Mouse (Mus musculus) intestine, embryonic 14.5 days (tissue): ENCODE data around the gene Lcn2. TPM values are rescaled to one million over a fixed set of nuclear protein-coding genes. Genes with fewer than 3 reads are reported as not detected.

ENCODE experiments used
- ATAC-seq: fragments of 200-750 bp; cut with Nextera tagmentation; replicated peaks from 2 replicates; pipeline ENCODE4 v1.8.0; 2017; ENCODE audit warnings: low read depth, moderate number of reproducible peaks, moderate TSS enrichment, moderate library complexity; ENCODE audit not compliant: low FRiP score, low TSS enrichment
- DNase-seq: peaks from one replicate; pipeline ENCODE4 v3.0.0-alpha.2; 2018; ENCODE audit warnings: low spot score
- H3K27ac ChIP-seq: fragments of 300-500 bp; sonication (generic); 2 replicates; pipeline ENCODE4 v1.5.1; 2014; ENCODE audit warnings: low read depth, mild to moderate bottlenecking, control low read depth
- H3K27me3 ChIP-seq: fragments of 300-500 bp; sonication (generic); replicated peaks from 2 replicates; pipeline ENCODE4 v1.6.1; 2014; ENCODE audit warnings: low read length, control low read depth; ENCODE audit not compliant: control insufficient read depth, insufficient read depth
- H3K36me3 ChIP-seq: fragments of 300-500 bp; sonication (generic); 2 replicates; pipeline ENCODE4 v1.6.1; 2014; ENCODE audit warnings: low read length, control low read depth; ENCODE audit not compliant: control insufficient read depth, insufficient read depth
- H3K4me1 ChIP-seq: fragments of 300-500 bp; sonication (generic); replicated peaks from 2 replicates; pipeline ENCODE4 v1.6.1; 2014; ENCODE audit warnings: low read length, control low read depth, mixed read lengths; ENCODE audit not compliant: control insufficient read depth, insufficient read depth
- H3K4me2 ChIP-seq: fragments of 300-500 bp; sonication (generic); 2 replicates; pipeline ENCODE4 v1.6.1; 2014; ENCODE audit warnings: low read length
- H3K4me3 ChIP-seq: fragments of 300-500 bp; sonication (generic); 2 replicates; pipeline ENCODE4 v1.5.1; 2014; ENCODE audit warnings: low read depth, low read length, control low read depth, mixed read lengths
- H3K9ac ChIP-seq: fragments of 300-500 bp; sonication (generic); 2 replicates; pipeline ENCODE4 v1.6.1; 2014; ENCODE audit warnings: mild to moderate bottlenecking, low read length
- H3K9me3 ChIP-seq: fragments of 300-500 bp; sonication (generic); 2 replicates; pipeline ENCODE4 v1.6.1; 2016; ENCODE audit warnings: low read length, control low read depth; ENCODE audit not compliant: control insufficient read depth
- WGBS: fragments of 180-500 bp; shearing (Covaris S2); extraction: QIAGEN DNeasy Blood & Tissue Kit; methylation state at CpG from one replicate; pipeline ENCODE4 v1.1.7; 2014; 5-methylcytosine and 5-hydroxymethylcytosine counted together
- polyA plus RNA-seq: library from polyadenylated mRNA; unstranded; fragments of >200 nt; fragmentation: Nextera tagmentation; extraction: Ambion mirVana; gene quantifications from 2 replicates; pipeline ENCODE4 v1.2.1, GENCODE M21; 2014

Gene Lcn2
- polyA plus RNA-seq, 1 experiment from 2014 or later: 0.93 TPM

- H3K9ac ChIP-seq: no peak overlapping the region
- ATAC-seq: no peak
- H3K4me1 ChIP-seq: peaks cover 10% of the 10 kb centered on the region
- WGBS: 52% methylated on average over 8 of the region's 8 CpGs
- no peak overlapping the region for H3K27ac ChIP-seq
- DNase-seq: no peak
- H3K4me2 ChIP-seq: no peak overlapping the region
- H3K4me3 ChIP-seq: no peak overlapping the region
- H3K9me3 ChIP-seq: no peaks in the 10 kb centered on the region
- no peaks in the 10 kb centered on the region for H3K27me3 ChIP-seq
- no peaks in the 10 kb centered on the region for H3K36me3 ChIP-seq
Measured at GRCm38 (mm10) chr2:32349625-32350255, 38.3 kb downstream of the Lcn2 start.

GRCm38 (mm10) chr2:32348311-32348710, 39.7 kb downstream of the Lcn2 start:
- ATAC-seq: no peak
- no peak overlapping the region for H3K4me3 ChIP-seq
- H3K27ac ChIP-seq: no peak overlapping the region
- WGBS: 81% methylated on average over 11 of the region's 11 CpGs
- no peaks in the 10 kb centered on the region for H3K9me3 ChIP-seq
- H3K4me2 ChIP-seq: no peak overlapping the region
- no peaks in the 10 kb centered on the region for H3K36me3 ChIP-seq
- no peak for DNase-seq
- no peak overlapping the region for H3K9ac ChIP-seq
- no peaks in the 10 kb centered on the region for H3K27me3 ChIP-seq
- H3K4me1 ChIP-seq: peaks cover 10% of the 10 kb centered on the region

- no peak overlapping the region for H3K27ac ChIP-seq
- H3K4me3 ChIP-seq: no peak overlapping the region
- DNase-seq (no peak), ATAC-seq (no peak)
- WGBS: 72% methylated on average over 6 of the region's 6 CpGs
- H3K9ac ChIP-seq: no peak overlapping the region
- H3K9me3 ChIP-seq: no peaks in the 10 kb centered on the region
- no peaks in the 10 kb centered on the region for H3K36me3 ChIP-seq
- no peak overlapping the region for H3K4me2 ChIP-seq
- H3K27me3 ChIP-seq: no peaks in the 10 kb centered on the region
- peaks cover 9% of the 10 kb centered on the region for H3K4me1 ChIP-seq
Measured at GRCm38 (mm10) chr2:32347019-32347418, 41.0 kb downstream of the Lcn2 start.

DNA sequence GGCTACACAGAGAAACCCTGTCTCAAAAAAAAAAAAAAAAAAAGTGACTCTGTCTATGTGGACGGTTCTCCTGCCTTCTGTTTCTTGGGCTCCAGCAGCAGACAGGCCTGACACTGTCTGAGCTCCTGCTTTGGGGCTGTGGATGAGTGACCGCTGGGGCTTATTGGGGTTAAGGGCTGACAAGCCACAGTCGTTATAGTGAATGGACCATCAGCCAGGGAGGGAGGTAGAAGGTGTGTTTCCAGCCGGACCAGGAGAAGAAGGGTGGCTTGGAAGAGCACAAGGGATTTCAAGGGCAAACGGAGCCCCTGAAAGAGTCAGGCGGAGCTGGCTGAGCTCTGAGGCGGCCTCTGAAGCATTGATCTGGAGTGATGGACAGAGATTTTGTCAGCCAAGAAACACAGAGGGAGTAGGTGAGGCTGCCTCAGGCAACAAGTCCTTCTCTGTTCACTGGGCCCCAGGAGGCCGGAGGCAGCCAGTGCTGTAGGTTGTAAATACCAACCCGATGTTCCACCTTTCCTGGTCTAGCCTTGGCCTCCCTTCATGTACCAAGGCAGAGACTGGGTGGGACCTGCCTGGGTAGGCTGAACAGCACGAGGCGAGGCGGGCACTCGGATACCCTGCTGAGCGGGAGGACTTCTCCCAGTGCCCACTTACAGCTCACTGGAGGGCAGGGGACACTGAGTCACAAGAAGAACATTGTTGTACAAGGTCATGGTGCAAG, 43.3 kb downstream of the Lcn2 start:
- H3K27ac ChIP-seq: no peak overlapping the region

GRCm38 (mm10) chr2:32344056-32344455, 44.0 kb downstream of the Lcn2 start:
- peaks cover 6% of the 10 kb centered on the region for H3K36me3 ChIP-seq
- H3K27ac ChIP-seq: no peak overlapping the region
- no peak overlapping the region for H3K9ac ChIP-seq
- H3K4me1 ChIP-seq: no peaks in the 10 kb centered on the region
- H3K27me3 ChIP-seq: no peaks in the 10 kb centered on the region
- no peak overlapping the region for H3K4me3 ChIP-seq
- 80% methylated on average over 10 of the region's 10 CpGs for WGBS
- no peak overlapping the region for H3K4me2 ChIP-seq
- H3K9me3 ChIP-seq: no peaks in the 10 kb centered on the region
- no peak for DNase-seq
- ATAC-seq: no peak

More for the DNA sequence above, 43.3 kb downstream of the Lcn2 start:
- Histone ChIP-seq H3K9me3 (no peaks in the 10 kb centered on the region), H3K4me2 (no peak overlapping the region), H3K9ac (no peak overlapping the region), H3K36me3 (peaks cover 1% of the 10 kb centered on the region; the same call in 1 of the 2 replicates), H3K4me3 (no peak overlapping the region), H3K4me1 (no peaks in the 10 kb centered on the region), H3K27me3 (no peaks in the 10 kb centered on the region)
- no peak for ATAC-seq
- 74% methylated on average over 14 of the region's 14 CpGs for WGBS
- DNase-seq: no peak

DNA sequence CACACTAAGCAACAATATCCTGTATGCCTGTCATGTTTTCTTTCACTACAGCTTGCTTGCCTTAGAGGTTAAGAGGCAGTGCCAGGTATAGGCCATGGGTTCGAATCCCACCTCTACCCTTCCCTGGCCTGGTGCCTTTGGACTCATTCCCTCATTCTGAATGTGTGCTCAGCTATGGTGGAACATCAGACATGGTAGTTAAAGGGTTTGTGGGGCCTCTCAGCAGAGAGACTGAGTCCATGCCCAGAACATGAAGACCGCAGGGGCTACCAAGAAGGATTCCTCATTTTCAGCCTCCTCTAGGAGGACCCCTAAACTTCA, 44.7 kb downstream of the Lcn2 start:
- no peak for DNase-seq
- peaks cover 6% of the 10 kb centered on the region for H3K36me3 ChIP-seq
- H3K9ac ChIP-seq: no peak overlapping the region
- no peak overlapping the region for H3K4me2 ChIP-seq
- no peaks in the 10 kb centered on the region for H3K9me3 ChIP-seq
- WGBS: 94% methylated on average over 2 of the region's 2 CpGs
- no peaks in the 10 kb centered on the region for H3K4me1 ChIP-seq
- no peak for ATAC-seq
- H3K4me3 ChIP-seq: no peak overlapping the region
- H3K27ac ChIP-seq: no peak overlapping the region
- H3K27me3 ChIP-seq: no peaks in the 10 kb centered on the region

DNA sequence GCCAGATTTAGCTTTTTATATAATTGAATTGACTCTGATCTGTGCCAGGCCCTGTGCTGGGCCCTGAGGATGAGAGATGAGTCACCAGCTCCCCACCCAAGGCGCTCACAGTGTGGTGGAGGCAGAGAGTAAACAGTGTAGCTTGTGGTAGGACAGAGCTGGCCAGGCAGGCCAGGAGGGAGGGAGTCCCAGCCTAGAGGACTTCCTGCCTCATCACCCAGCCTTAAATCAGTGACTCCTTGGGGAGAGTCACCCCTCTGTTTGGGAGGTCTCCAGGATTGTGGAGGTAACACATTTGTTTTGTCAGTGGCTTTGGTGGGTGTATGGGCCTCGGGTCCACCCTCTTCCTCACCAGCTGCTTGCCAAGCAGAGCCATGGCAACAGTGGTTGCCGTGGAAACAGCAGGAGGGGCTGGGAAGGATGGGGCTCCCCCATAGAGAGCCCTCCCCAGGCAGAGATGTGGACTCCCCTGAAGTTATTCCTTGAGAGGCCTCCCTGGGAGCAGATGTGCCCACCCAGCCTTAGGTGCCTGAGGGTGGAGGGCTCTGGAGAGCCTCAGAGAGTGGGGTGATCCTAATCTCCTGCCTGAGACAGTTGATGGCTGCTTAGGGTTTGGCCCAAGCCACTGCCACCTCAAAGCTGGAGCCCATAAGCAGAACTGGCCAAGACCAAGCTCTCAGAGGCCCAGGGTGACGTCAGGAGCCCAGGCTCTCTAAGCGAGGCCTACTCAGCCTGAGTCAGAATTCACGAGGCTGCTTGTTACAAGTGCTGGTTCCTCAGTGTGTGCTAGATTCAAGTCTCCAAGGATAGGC, 45.3 kb downstream of the Lcn2 start:
- 67% methylated on average over 6 of the region's 6 CpGs for WGBS
- Histone ChIP-seq H3K36me3 (peaks cover 10% of the 10 kb centered on the region), H3K4me1 (no peaks in the 10 kb centered on the region), H3K4me2 (no peak overlapping the region), H3K4me3 (no peak overlapping the region), H3K9ac (0 out of 2 replicates have a peak overlapping the region, but pooled peaks have one; percentile 11), H3K9me3 (no peaks in the 10 kb centered on the region), H3K27ac (no peak overlapping the region), H3K27me3 (no peaks in the 10 kb centered on the region)
- DNase-seq (no peak), ATAC-seq (0 out of 2 replicates have a peak, but pooled peaks have one; percentile 67)

- H3K4me1 ChIP-seq: no peaks in the 10 kb centered on the region
- H3K4me2 ChIP-seq: no peak overlapping the region
- no peak overlapping the region for H3K27ac ChIP-seq
- H3K27me3 ChIP-seq: no peaks in the 10 kb centered on the region
- H3K36me3 ChIP-seq: peaks cover 17% of the 10 kb centered on the region
- H3K9ac ChIP-seq: no peak overlapping the region
- no peak overlapping the region for H3K4me3 ChIP-seq
- 90% methylated on average over 4 of the region's 4 CpGs for WGBS
- no peak for DNase-seq
- H3K9me3 ChIP-seq: no peaks in the 10 kb centered on the region
- no peak for ATAC-seq
Measured at GRCm38 (mm10) chr2:32342039-32342438, 46.0 kb downstream of the Lcn2 start.
